Mouse (Mus musculus) neutrophil, adult 5-6 weeks (primary cell): Measurements from ENCODE around the gene Ptprs. TPM values are rescaled to one million over a fixed set of nuclear protein-coding genes. Genes with fewer than 3 reads are reported as not detected.
A peak's percentile ranks its signal among the peaks of the same experiment; 100 is the strongest.
"Not testable (repeated sequence)": the region's sequence is repeated elsewhere in the genome, so short reads cannot be mapped to it uniquely, and the experiment has no call there.

Experiments used
- ATAC-seq: fragments of 151-379, 151-347 bp; 2 replicates; pipeline ENCODE4 v1.8.0; 2017; ENCODE audit warnings: mild to moderate bottlenecking, moderate TSS enrichment; ENCODE audit not compliant: insufficient number of reproducible peaks, poor library complexity, low FRiP score, severe bottlenecking; ENCODE audit errors: extremely low read depth
- total RNA-seq: library from RNA; stranded (forward); fragments of 200-1000 nt; gene quantifications from 2 replicates; pipeline ENCODE4 v1.2.3, GENCODE M21; 2017

Gene Ptprs
- total RNA-seq, result 6.4 and 6.8 TPM in 2 replicates

DNA sequence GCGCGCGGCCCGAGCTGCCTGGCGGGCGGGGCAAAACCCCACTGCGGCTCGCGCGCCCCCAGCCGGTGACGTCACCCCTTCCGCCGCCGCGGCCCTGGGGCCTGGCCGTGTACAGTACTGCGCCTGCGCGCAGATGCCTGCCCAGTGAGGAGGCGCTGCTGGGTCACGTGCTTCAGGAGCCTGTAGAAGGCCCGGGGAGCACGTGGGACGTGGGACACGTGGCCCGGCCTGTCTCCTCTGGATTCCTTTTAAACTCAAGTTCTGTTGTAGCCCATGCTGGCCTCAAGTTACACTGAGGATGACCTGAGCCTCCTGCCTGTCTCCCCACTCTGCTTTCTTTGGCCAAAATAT, at the start of gene Ptprs:
Gene Ptprs (minus strand): TSS at position 82 of the 351 bp plus-strand sequence.
- no peak; the same call in 1 of the 2 replicates for ATAC-seq

DNA sequence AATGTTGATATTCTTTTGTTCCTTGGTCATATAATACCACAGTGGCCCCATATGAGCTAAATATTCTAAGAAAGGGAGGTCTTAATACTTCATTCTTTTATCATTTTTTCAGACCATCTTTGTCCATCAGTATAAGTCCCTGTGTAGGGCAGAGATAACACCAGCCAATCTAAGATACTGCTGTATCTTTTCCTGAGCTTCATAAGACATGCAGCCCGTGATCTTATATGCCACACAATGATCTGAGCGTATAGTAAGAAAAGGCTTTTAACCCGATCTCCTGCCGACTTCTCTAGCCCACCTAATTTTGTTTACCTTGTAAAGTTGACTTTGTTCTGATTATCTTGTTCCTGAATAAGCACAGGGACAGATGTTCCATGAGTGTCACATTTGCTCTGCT, 48.7 kb upstream of the Ptprs start:
- no peak for ATAC-seq

DNA sequence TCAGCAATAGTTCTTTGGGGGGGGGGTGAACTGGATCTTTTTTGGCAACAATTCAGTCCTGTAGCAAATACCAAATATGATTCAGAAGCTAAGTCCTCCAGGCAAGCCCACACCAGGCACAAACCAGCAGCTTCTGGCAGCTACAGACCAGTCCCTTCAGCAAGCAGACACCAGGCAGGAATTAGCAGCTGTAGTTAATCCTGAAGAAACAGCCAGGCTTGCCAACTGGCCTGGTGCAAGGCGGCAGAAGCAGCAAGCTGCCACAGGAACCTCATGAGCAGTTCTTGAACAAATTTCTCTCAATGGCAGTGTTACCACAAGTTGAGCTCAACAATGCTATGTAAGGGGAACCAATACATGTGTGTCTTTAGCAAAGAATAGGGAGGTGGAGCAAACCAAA, 46.5 kb upstream of the Ptprs start:
- no peak for ATAC-seq

DNA sequence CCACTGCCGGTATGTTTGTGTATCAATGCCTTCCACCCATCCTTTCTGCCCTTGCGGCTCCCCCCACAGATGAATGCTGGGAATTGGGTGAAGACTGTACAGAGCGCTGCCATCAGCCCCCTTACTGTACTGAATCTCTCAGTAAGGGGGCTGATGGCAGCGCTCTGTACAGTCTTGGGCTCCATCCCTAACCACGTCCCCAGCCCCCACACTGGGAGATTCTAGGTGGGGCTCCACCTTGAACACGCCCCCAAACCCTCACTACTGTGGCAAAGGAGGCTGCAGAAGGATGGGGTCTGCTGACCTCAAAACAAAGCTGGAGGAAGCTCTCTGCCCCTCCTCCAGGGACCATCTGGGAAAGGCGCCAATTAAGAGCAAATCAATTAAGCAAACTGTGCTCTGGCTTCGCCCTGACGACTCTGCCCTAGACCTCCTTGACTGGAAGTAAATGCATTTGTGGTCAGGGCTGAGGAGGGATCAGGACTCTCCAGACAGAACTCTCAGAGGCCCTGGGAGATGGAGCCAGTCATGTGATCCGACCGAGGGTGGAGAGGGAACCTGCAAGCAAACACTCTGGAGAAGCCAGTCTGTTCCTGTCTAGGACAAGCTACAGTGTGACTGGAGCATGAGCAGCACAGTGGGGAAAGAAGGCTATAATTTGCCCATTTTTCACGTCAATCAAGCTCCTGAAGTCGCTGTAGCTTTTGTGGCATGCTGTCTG, 39.6 kb upstream of the Ptprs start:
- ATAC-seq, result no peak

DNA sequence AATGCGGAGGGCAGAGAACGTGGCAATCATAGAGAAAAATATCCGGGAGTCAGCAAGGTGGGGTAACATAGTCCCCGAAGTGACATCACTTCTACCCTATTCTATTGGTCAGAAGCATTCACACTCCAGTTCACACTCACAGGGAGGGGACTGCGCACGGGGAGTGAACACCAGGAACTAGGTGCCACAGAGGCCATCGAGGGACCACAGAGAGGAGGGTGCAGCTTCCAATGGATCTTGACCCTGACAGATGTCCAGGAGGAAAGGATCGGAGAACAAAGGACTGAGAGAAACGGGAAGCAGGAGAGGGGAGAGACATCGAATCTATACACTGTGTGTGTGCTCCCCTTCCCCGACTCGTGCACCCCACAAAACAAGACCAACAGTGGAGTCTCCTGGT, 38.6 kb upstream of the Ptprs start:
- ATAC-seq, result no peak

DNA sequence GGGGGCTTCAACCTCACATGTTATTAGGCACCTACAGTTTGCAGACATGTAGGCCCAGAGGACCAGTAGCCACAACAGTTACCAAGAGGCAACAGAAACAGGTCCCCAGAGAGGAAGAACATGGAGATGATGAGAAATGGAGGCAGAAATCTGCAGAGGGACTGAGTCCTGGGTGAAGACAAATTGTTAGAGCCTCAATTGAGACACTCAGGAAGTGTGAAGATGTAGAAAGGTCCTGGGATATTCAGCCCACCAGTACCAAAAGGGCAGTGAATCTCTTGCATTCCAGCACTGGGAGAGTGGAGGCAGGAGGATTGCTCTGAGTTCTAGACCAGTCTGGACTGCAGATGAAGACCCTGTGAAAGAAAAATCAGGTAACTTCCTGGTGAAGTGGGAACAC, 38.0 kb upstream of the Ptprs start:
- ATAC-seq, result no peak

DNA sequence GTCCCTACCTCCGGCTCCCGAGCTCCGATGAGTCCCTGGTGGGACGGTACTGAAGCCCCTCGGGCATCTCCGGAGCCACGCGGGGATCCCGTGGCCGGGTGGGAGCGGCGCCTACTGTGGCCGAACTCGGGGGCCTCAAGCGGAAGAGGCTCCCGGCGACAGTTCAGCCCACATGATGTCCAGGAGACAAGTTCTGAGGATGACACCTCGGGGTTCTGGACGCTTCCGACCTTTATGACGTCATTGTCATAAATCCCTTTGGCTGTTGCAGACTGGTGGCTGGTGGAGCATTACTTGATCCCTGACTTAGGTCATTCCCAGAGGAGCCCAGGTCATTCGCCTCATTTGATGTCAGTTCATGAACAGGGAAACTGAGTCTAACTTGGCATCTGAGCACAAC, 36.0 kb upstream of the Ptprs start, which contains the start of gene Znrf4:
Gene Znrf4 (minus strand): TSS at position 122 of the 400 bp plus-strand sequence.
- no peak for ATAC-seq

DNA sequence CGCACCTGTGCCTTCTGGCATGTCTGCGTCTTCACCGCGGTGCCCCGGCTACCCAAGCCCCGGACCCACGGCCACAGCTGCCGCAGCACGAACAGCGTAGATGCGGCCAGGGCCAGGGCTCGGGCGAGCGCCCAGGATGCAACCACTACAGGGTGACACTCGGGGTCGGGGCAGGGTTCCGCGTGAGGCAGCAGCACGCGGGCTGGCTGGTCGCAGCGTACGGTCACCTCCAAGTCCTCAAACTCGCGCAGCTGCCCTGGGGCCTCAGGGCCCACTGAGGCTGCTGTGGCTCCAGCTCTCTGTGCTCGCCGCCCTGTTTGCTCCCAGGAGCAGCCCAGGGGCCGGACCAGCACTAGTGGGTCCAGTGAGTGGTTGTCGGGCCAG, 35.4 kb upstream of the Ptprs start:
- no peak for ATAC-seq

DNA sequence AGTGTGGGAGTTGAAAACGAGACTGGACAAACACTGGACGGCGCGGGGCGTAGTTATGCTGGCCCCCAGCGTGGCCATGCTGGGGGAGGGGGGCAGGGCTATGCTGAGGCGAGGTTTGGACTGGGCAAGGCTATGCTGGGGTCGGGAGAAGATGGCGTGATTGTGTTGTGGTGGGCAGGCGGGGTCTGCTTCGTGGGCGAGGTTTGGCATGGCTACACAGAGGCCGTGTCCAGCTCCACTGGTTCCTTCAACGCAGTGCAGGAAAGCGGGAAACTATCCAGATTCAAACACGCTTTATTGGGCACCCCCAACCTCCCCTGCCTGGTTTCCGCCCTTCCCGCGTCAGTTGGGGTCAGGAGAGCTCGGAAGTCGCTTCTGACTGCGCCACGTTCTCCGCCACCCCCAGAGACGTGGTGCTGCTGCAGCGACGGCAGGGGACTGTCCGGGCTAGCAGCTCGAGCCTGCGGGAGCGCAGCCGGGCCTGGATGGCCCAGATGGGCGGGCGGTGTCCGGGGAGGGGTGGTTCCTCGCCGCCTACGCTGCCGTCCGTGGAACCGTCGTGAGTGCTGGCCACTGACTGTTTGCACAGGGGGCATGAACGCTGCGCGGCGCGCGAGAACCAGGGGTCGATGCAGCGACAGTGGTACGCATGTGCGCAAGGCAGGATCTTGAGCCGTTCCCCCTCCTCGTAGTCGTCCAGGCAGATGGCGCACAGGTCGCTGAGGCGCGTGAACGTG, 34.9 kb upstream of the Ptprs start:
- no peak for ATAC-seq

DNA sequence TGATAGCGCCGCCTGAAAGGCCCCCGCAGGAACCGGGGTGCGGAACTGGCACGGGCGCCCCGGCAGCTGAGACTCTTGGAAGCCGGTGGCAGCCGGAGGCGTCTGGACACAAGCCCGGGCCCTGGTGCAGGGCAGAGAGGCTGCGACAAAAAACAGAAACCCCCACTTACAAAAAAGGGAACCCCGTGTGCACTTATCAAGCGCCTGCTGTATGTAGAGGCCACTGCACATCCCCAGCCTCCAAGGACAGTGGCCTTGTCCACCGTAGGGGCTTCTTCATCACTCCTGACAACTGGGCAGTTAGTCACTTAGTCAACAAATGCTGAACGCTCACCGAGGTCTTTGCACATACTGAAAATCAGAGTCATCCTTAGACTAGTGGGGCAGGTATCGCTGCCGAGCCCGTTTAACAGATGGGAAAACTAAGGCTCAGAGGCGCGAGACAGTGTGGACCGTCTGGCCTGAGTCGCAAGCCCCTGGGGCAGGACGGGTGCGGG, 34.2 kb upstream of the Ptprs start:
- ATAC-seq, result no peak

DNA sequence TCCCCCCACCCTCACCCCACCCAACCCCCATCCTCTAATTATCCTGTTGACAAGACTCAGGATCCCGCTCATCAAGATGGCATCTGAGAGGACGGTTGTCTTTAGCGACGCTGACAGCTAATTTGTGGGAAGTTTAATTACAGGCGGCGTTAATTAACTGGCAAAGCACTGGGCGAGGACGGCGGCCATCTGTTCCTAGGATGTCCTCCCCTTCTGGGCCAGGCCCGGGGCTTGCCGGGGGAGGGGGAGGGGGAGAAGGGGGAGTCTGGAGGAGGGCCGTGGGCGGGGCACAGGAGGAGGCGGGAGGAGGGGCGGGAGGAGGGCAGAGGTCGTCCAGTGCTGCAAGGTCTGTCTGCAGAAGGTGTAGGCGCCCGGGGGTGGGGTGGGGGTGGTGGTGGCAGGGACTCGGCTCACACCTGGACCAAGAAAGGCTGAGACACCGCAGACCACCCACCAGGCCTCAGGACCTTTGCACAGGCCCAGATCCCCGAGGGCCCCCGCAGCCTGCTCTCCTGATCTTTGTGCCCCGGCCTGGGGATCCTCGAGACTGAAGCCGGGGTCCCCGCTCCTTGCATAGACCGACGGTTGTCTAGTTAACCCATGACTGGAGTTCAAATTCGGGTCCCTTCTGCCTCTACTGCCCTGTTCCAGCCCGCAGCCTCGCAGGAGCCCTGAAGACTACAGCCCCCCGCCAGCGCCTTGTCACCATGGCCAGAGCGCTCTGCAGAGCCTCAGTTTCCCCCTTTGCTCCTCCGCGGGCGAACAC, 33.6 kb upstream of the Ptprs start:
- no peak for ATAC-seq

DNA sequence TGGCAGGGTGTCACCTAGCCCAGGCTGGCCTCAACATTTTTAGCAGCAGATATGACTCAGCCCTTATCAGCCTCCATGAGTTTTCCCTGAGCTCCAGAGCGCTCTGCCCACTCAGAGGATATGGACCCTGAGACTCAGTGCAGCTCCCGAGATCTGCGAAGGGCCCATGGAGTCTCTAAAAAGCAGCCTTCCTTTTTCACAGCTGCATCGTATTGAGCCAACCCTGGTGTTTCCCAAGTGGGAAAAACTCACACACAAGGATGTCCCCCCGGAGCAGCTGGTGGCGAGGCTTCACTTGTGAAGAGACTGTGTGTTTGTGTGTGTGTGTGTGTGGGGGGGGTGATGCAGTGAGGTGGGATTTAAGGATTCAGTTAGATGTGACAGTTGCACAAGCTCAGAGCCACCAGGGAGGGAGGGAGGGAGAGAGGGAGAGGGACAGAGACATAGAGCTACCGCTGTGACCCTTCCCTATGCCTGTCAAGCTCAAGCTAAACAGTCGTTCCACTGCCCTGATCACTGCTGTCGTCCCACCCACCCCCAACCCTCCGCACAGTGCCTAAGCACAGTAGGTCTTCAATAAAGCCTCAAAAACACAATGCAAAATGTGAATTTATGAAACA, 32.8 kb upstream of the Ptprs start:
- ATAC-seq, result no peak

DNA sequence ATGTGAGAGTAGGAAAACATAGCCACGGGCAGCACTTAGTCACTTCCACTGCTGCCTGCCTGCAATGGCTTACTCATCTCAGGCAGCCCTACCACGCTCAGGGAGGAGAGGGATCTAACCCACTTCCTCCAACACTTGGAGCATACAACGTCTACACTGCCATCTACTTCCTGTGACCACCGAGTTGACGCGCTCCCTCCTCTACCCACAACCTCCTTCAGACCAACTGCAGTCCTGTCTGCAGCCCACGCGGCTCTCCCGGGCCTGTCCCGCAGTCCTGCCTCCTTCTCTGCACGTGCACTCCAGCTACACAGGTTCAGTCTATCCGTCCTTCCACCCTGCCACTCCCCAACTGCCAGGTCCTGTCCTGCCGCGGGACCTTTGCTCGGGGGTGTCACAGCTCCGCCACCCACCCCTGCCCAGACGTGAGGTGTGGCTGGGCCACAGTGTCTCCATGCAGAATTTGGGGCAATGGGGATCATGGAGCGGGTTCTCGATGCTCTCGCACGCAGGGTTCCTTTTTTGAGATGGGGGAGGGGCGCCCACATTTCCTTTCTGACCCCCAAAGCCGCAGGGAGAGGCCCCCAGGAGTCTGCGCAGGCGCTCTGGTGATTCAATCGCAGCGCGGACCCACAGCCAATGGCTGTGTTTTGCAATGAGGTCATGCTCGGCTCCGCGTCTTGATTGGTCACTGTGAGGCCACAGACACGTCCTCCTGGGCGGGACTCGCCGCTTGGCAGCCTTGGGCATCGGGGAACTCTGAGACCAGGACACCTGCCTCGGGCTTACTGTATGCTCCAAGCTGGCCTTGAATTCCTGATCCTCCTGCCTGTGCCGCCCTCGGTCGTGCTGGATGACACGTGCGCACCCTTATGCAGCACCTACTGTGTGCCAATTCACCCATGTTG, 31.1 kb upstream of the Ptprs start:
- ATAC-seq, result peak; percentile 87

DNA sequence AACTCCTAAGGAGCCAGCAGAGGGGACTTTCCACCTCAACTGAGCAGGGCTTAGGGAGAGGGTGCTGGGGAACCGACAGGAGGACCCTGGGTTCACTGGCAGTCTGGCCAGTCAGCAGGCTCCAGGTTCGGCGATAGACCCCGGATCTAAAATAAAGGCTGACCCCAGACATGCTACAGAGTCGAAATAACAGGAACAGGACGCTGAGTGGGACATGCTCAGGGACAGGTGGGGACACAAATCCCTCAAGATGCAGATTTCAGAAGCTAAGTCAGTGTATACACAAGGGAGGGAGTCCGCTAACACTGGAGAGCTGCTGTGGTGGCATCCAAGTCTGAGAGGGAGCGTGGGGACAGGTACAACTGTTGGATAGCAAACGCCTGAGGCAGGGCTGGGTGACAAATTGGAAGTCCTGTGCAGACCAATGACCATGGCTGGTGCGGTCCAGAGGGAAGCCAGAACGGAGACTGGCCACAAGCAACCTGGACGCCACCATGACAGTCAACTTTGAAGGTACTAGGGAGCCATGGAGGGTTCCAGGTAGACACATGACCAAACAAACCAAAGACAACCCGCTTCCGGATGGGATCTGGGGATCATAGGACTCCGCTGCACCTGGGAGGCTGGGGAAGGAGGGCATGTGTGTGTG, 30.3 kb upstream of the Ptprs start:
- ATAC-seq, result no peak

DNA sequence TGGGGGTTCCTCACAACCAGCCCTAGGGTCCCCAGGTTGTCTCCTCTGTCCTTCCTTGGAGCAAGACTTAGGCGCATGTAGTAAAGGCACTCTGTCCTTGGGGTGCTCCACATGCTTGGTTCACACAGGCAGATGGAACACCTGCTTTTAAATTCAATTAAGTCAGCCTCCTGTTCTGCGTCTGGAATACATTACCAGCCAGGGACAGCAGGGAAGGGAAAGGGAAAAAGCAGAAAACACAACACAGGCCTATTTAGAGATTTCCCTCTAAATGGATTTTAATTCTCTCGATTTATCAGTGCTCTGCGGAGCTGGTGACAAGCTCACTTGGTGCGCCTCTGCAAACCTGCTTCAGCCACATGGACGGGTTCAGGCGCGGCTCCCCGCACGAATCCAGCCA, 29.1 kb upstream of the Ptprs start:
- no peak for ATAC-seq

DNA sequence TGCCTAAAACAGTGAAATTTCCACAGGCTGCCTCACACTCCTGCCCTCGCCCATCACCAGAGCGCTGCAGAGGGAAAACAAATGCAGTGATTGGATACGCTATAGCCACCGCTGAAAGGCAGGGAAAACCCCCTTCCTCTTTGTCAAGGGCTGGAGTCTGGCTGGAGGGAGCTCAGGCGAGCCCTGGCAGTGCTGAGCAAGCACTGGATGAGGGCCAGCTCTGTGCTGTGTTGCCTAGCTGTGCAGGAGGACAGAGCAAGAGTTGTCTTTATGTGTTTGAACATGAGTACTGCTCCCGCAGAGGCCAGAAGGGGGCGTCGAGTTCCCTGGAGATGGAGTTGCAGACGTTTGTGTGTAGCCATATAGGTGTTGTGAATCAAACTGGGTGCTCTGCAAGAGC, 26.2 kb upstream of the Ptprs start:
- ATAC-seq, result no peak

DNA sequence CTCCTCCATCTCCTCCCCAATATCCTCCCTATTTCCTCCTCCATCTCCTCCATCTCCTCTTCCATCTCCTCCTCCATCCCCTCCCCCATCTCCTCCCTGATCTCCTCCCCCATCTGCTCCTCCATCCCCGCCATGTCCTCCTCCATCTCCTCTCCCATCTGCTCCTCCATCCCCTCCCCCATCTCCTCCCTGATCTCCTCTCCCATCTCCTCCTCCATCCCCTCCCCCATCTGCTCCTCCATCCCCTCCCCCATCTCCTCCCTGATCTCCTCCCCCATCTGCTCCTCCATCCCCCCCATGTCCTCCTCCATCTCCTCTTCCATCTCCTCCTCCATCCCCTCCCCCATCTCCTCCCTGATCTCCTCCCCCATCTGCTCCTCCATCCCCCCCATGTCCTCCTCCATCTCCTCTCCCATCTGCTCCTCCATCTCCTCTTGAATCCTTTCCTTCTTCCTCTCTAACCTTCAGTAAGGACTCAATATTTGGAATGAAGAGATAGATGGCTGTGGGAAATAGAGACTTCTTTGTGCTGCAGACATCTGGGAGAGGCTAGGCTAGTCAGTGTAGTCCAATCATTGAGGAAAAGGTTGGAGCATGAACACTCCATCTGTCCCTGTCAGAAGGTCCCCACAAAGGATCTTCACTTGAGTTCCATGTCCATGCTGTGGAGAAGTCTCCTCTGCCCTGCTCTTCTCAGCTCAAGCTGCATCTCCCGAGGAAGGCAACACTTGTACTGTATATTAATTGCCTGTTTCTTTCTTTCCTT, 25.5 kb upstream of the Ptprs start:
- ATAC-seq, result not testable (repeated sequence)
